Mouse (Mus musculus): ENCODE results near the gene Dtnb.

GRCm38 (mm10) chr12:3673886-3674285, 101.7 kb downstream of the Dtnb start:
- TF ChIP-seq CTCF (IDR thresholded peaks at IDR 0.05; ENCODE audit: control insufficient read depth, insufficient read depth, insufficient read length), result no peak
- TF ChIP-seq FOSL1 (IDR thresholded peaks at IDR 0.05; ENCODE audit: insufficient read depth, low read length, poor library complexity, severe bottlenecking), result no peak
- no peak for TF ChIP-seq USF1 (IDR thresholded peaks at IDR 0.05; ENCODE audit: low read depth)
- TF ChIP-seq MYOD1 (IDR thresholded peaks at IDR 0.05; ENCODE audit: control insufficient read depth, insufficient read length, low read depth), result no peak
- no peak for TF ChIP-seq MYOG (IDR thresholded peaks at IDR 0.05; ENCODE audit: control insufficient read depth, extremely low read depth, insufficient read length)

Measured in C2C12 (cell line).